In the genomic region with DNA sequence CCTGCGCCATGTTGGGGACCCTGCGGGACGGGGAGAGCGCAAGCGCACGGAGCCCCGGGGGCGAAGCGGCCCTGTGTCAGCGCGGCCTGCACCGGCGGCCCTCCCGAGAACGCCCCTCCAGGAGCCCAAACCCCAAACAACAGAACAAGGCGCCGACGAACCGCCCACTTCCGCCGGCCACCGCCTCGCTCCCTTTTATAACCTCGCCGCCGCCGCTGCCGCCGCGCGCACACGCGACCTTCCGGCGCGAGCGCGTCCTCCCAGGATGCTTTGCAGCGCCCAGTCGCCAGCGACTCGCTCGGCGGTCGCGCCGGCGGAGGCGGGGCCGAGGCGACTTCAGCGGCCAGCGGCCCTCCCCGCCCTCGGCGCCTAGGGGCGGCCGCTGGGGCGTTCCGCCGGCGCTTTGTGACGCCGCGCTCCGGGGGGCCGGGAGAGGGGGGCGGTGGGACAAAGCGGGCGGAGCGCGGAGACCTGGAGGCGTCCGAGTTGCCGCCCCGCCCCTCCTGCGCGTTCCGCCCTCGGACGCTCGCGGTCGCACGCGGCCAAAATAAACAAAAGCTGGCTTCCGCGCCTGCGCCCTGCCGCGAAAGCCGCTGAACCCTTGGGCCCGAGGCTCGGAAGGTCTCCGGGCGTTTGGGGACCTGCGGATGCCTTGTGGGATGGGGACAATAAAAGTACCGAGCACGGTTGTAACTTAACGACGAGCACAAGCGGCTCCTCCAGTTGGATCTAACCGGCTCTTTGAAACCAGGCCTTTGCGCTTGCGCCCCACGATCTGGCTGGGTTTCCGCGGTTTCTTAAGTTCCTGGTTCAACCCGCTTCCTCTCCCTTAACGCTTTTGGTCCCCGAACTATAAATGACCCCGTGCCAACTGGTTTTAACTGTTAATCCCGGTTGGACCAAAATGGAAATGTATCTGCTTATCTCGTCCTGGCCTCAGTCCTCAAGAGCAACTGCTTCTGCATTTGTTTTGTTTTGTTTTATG, we compare ENCODE assay signal across 8 mouse cellular contexts. TPM values are rescaled to one million over a fixed set of nuclear protein-coding genes. Genes with fewer than 3 reads are reported as not detected.
A peak's percentile ranks its signal among the peaks of the same experiment; 100 is the strongest.
DNase-seq lines count a peak whose midpoint lies in the region; ATAC-seq and TF ChIP-seq lines count a peak whose summit lies in the region.

A gene (minus strand): TSS at position 172 of the 985 bp plus-strand sequence.

- H3K36me3 ChIP-seq in embryonic facial prominence, embryonic 13.5 days: peaks cover 15% of the 10 kb centered on the region
- peaks cover 4% of the 10 kb centered on the region; the same call in 1 of the 2 replicates for H3K36me3 ChIP-seq in kidney, adult 2 months (ENCODE audit: control insufficient read depth, insufficient read depth, low read length)
- peaks cover 17% of the 10 kb centered on the region for H3K36me3 ChIP-seq in limb, embryonic 12.5 days
- peaks cover 13% of the 10 kb centered on the region for H3K36me3 ChIP-seq in midbrain, embryonic 15.5 days (replicated peaks)
- peaks cover 10% of the 10 kb centered on the region; the same call in 1 of the 2 replicates for H3K36me3 ChIP-seq in spleen, adult 2 months (ENCODE audit: control insufficient read depth, insufficient read depth, low read length)

- ATAC-seq in embryonic facial prominence, embryonic 13.5 days (ENCODE audit: insufficient number of reproducible peaks, insufficient read depth, low FRiP score, low TSS enrichment, low read depth): peak; percentile 94
- peak; percentile 93 for ATAC-seq in limb, embryonic 12.5 days (ENCODE audit: insufficient number of reproducible peaks, insufficient read depth, low FRiP score, low TSS enrichment, low read depth)
- peak; percentile 95 for ATAC-seq in midbrain, embryonic 15.5 days (replicated peaks)

- DNase-seq in 3134 (ENCODE audit: extremely low read depth, insufficient read length, low spot score): peak; percentile 97
- peak; percentile 97 to 99 for DNase-seq in adrenal gland, postnatal 36 days
- DNase-seq in heart, adult 18-20 months: peak; percentile 95 to 97
- DNase-seq in kidney, adult 2 months: peak; percentile 98
- peak; percentile 92 to 93 for DNase-seq in spleen, adult 2 months (ENCODE audit: low read depth in 1 of 2, low spot score in 2 of 2)

- H3K9me3 ChIP-seq in embryonic facial prominence, embryonic 13.5 days: no peaks in the 10 kb centered on the region
- H3K9me3 ChIP-seq in limb, embryonic 12.5 days: no peaks in the 10 kb centered on the region
- H3K9me3 ChIP-seq in midbrain, embryonic 15.5 days: no peaks in the 10 kb centered on the region

- no peak for TF ChIP-seq CTCF in kidney, adult 2 months (conservative IDR thresholded peaks at IDR 0.05; ENCODE audit: insufficient read depth, insufficient read length, low read depth, low read length)
- TF ChIP-seq CTCF in spleen, adult 2 months (IDR thresholded peaks at IDR 0.05; ENCODE audit: extremely low read depth, insufficient read depth, insufficient read length, insufficient replicate concordance): no peak

- peak within 1 kb of the TSS; percentile 93 for H3K9ac ChIP-seq in embryonic facial prominence, embryonic 13.5 days
- peak within 1 kb of the TSS; percentile 85 for H3K9ac ChIP-seq in limb, embryonic 12.5 days (replicated peaks)
- peak within 1 kb of the TSS; percentile 81 for H3K9ac ChIP-seq in midbrain, embryonic 15.5 days

- H3K4me2 ChIP-seq in embryonic facial prominence, embryonic 13.5 days: peak within 1 kb of the TSS; percentile 73
- peak within 1 kb of the TSS; percentile 67 for H3K4me2 ChIP-seq in limb, embryonic 12.5 days
- H3K4me2 ChIP-seq in midbrain, embryonic 15.5 days: peak within 1 kb of the TSS; percentile 79

- H3K4me1 ChIP-seq in embryonic facial prominence, embryonic 13.5 days: peaks cover 16% of the 10 kb centered on the region
- peaks cover 5% of the 10 kb centered on the region for H3K4me1 ChIP-seq in kidney, adult 2 months (ENCODE audit: control insufficient read depth, insufficient read depth, low read length)
- H3K4me1 ChIP-seq in limb, embryonic 12.5 days (replicated peaks): peaks cover 6% of the 10 kb centered on the region
- H3K4me1 ChIP-seq in midbrain, embryonic 15.5 days: peaks cover 25% of the 10 kb centered on the region
- H3K4me1 ChIP-seq in spleen, adult 2 months (ENCODE audit: control insufficient read depth, insufficient read depth, insufficient read length): peaks cover 2% of the 10 kb centered on the region; the same call in 1 of the 2 replicates

- H3K27ac ChIP-seq in embryonic facial prominence, embryonic 13.5 days: peak within 1 kb of the TSS; percentile 97
- H3K27ac ChIP-seq in kidney, adult 2 months (ENCODE audit: insufficient read depth, low read depth, low read length): peak within 1 kb of the TSS; percentile 100
- peak within 1 kb of the TSS; percentile 94 for H3K27ac ChIP-seq in limb, embryonic 12.5 days
- peak within 1 kb of the TSS; percentile 91 for H3K27ac ChIP-seq in midbrain, embryonic 15.5 days
- H3K27ac ChIP-seq in spleen, adult 2 months (ENCODE audit: insufficient read depth, low read length): peak within 1 kb of the TSS; percentile 99

- no peaks in the 10 kb centered on the region for H3K27me3 ChIP-seq in embryonic facial prominence, embryonic 13.5 days
- no peaks in the 10 kb centered on the region for H3K27me3 ChIP-seq in kidney, adult 2 months (replicated peaks; ENCODE audit: control insufficient read depth, insufficient read depth, low read length)
- H3K27me3 ChIP-seq in limb, embryonic 12.5 days: no peaks in the 10 kb centered on the region
- H3K27me3 ChIP-seq in midbrain, embryonic 15.5 days (replicated peaks): no peaks in the 10 kb centered on the region
- H3K27me3 ChIP-seq in spleen, adult 2 months (ENCODE audit: control insufficient read depth, insufficient read depth, low read length): no peaks in the 10 kb centered on the region

- TF ChIP-seq POLR2A in kidney, adult 2 months (IDR thresholded peaks at IDR 0.05; ENCODE audit: low read depth, low read length): peak; percentile 79
- TF ChIP-seq POLR2A in spleen, adult 2 months (IDR thresholded peaks at IDR 0.05; ENCODE audit: low read depth, low read length): peak; percentile 68

- WGBS in embryonic facial prominence, embryonic 13.5 days: under 1% methylated on average over 110 of the region's 114 CpGs
- under 1% methylated on average over 113 of the region's 114 CpGs for WGBS in kidney, adult 2 months
- WGBS in limb, embryonic 12.5 days: under 1% methylated on average over 109 of the region's 114 CpGs
- WGBS in midbrain, embryonic 15.5 days: under 1% methylated on average over 114 of the region's 114 CpGs
- under 1% methylated on average over 109 of the region's 114 CpGs for WGBS in spleen, adult 2 months

- peak within 1 kb of the TSS; percentile 99 for H3K4me3 ChIP-seq in embryonic facial prominence, embryonic 13.5 days
- H3K4me3 ChIP-seq in kidney, adult 2 months (ENCODE audit: insufficient read depth, low read depth, low read length): peak within 1 kb of the TSS; percentile 93
- H3K4me3 ChIP-seq in limb, embryonic 12.5 days (replicated peaks): peak within 1 kb of the TSS; percentile 93
- peak within 1 kb of the TSS; percentile 99 for H3K4me3 ChIP-seq in midbrain, embryonic 15.5 days
- peak within 1 kb of the TSS; percentile 98 for H3K4me3 ChIP-seq in spleen, adult 2 months (ENCODE audit: extremely low read depth, insufficient read depth, insufficient read length)

RNA-seq across cellular contexts. Expression of the gene that starts here (rescaled TPM):
- 10 to 100 TPM; 13.9 to 16.2 TPM for total RNA-seq in adrenal gland, postnatal 36 days (2021)
- polyA plus RNA-seq in embryonic facial prominence, embryonic 13.5 days (2015; fragmentation: Nextera tagmentation; extraction: Ambion mirVana): 26.5 and 27.9 TPM in 2 replicates
- total RNA-seq in heart, adult 18-20 months (2021): 1 to 10 TPM; 9.0 to 9.1 TPM
- 3.9 and 6.3 TPM in 2 replicates for polyA plus RNA-seq in kidney, adult 2 months (2012; rRNA removed)
- 32.4 and 34.6 TPM in 2 replicates for polyA plus RNA-seq in limb, embryonic 12.5 days (2016; fragmentation: Nextera tagmentation; extraction: Ambion mirVana)
- 35.1 and 35.8 TPM in 2 replicates for polyA plus RNA-seq in midbrain, embryonic 15.5 days (2015; fragmentation: Nextera tagmentation; extraction: Ambion mirVana)
- polyA plus RNA-seq in spleen, adult 2 months (2012; rRNA removed): 11.2 and 21.8 TPM in 2 replicates

Comparison
In these comparisons a context has a peak if more than half of its experiments do, and no peak if none do; other contexts are left out.
1. Peak in every context shown above with its lines: DNase-seq, ATAC-seq, H3K4me3 ChIP-seq and H3K27ac ChIP-seq.